Mouse (Mus musculus) erythroblast, embryonic 14.5 days (primary cell): ENCODE measurements around the gene St6galnac3. TPM values are rescaled to one million over a fixed set of nuclear protein-coding genes. Genes with fewer than 3 reads are reported as not detected.

Experiments
- H3K27me3 ChIP-seq: 2 replicates; pipeline ENCODE4 v1.6.1; 2012; ENCODE audit warnings: inconsistent platforms; ENCODE audit not compliant: control insufficient read depth
- H3K36me3 ChIP-seq: 2 replicates; pipeline ENCODE4 v1.6.1; 2012; ENCODE audit warnings: mild to moderate bottlenecking, inconsistent platforms; ENCODE audit not compliant: control insufficient read depth
- H3K4me1 ChIP-seq: 2 replicates; pipeline ENCODE4 v1.6.1; 2012; ENCODE audit warnings: inconsistent platforms; ENCODE audit not compliant: control insufficient read depth
- H3K4me3 ChIP-seq: replicated peaks from 2 replicates; pipeline ENCODE3; 2012; ENCODE audit warnings: moderate library complexity, mild to moderate bottlenecking, inconsistent platforms
- H3K9me3 ChIP-seq: 2 replicates; pipeline ENCODE4 v1.6.1; 2012; ENCODE audit warnings: low read length, inconsistent platforms, mixed read lengths; ENCODE audit not compliant: control insufficient read depth
- GATA1 ChIP-seq: IDR thresholded peaks from 2 replicates; pipeline ENCODE4 v1.6.1; 2012; ENCODE audit warnings: low read length, inconsistent platforms, mixed read lengths
- TAL1 ChIP-seq: IDR thresholded peaks from 3 replicates; pipeline ENCODE4 v1.6.1; 2012; ENCODE audit warnings: low read length, inconsistent platforms, mixed read lengths
- polyA plus RNA-seq: library from polyadenylated mRNA; stranded (reverse); fragments of >175 nt; gene quantifications from 2 replicates; pipeline ENCODE4 v1.2.3, GENCODE M21; 2012

St6galnac3 gene
- polyA plus RNA-seq, 1 experiment: 0.17 TPM

DNA sequence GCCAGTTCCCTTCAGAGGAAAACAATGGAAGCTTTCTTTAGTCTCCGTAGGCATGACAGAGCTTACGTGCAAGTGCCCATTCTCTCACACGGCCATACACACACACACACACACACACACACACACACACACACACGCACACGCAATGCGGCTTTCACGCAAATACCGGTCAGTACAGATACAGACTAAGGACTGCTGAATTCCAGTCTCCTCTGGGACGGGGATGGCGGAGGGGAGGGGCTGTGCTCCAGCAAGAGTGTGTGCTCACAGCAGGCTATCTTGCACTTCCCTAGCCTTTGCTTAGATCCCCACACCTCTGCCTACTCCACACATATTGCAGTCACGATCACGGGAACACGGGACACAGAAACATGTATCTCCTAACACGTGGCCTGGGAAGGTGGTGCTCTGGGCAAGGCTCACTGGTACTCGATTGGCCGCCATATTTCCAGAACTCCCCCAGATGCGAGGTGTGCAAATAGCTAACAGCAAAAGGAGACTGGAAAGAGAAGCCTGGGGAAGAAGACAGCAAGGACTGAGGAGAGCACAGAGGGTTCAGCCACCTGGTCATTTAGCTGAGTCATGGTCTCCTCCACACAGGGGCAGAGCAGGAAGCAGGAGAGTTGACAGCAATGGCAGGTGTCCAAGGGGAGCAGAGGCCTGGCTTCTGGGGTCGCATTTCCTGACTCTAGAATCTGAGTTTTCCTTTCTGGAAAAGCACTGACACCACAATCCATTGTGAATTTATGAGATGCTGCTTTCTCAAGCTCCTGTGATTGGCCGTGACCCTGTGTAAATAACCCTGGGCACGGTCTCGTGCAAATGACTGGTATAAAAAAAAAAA lies 56.3 kb downstream of the St6galnac3 start:
- Histone ChIP-seq H3K4me1 (peaks cover 76% of the 10 kb centered on the region), H3K9me3 (no peaks in the 10 kb centered on the region), H3K4me3 (no peak overlapping the region), H3K36me3 (peaks cover 54% of the 10 kb centered on the region), H3K27me3 (no peaks in the 10 kb centered on the region)
- TF ChIP-seq TAL1 (no peak), GATA1 (no peak)

DNA sequence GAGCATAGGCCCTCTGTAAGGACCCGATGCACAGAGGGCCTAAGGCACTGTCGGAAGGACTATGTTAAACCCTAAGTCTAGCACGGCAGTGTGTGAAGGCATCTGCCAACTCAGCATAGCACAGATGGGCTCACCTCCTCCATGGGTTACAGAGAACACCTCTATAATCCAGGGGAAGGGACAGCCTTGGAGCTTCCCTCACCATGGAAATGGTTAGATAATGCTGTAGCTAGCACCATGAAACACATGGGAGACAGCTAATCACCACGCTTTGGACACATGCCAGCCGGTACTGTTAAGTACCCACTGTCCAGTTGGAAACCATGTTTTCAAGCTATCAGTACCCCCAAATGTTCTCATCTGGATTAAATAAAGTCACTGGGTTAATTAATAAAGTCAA lies 60.3 kb downstream of the St6galnac3 start:
- TF ChIP-seq TAL1 (no peak), GATA1 (no peak)
- Histone ChIP-seq H3K27me3 (no peaks in the 10 kb centered on the region), H3K4me1 (peaks cover 59% of the 10 kb centered on the region), H3K4me3 (no peak overlapping the region), H3K9me3 (no peaks in the 10 kb centered on the region), H3K36me3 (peaks cover 38% of the 10 kb centered on the region)

DNA sequence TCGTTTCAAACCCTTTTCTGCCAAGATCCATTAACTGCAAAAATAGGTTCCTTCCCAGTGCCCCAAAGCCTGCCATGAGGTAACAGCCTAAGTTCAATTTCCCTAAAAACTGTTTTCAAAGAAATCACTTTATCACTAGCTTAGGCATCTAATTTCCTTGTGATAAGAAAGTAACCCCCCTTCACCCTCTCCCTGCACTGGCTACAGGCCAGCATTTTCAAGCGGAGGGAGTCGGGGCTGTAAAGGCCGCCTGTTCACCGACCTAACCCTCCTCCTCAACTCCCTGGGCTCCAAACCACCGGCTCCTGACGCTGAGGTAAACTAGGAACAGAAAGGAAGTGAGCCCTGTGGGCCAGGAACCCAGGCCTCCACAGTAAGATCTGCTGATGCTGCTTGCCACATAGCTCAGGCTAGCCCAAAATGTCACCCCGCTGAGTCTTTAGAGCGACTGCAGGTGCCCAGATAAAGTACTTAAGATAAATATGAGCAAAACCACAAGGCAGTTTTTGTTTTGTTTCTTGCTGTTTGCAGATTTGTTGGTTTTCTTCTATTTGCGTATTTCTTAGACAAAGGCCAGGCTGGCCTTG lies 61.0 kb downstream of the St6galnac3 start:
- H3K4me1 ChIP-seq: peaks cover 57% of the 10 kb centered on the region
- TF ChIP-seq TAL1: no peak
- TF ChIP-seq GATA1: no peak
- peaks cover 41% of the 10 kb centered on the region for H3K36me3 ChIP-seq
- H3K27me3 ChIP-seq: no peaks in the 10 kb centered on the region
- H3K9me3 ChIP-seq: no peaks in the 10 kb centered on the region
- no peak overlapping the region for H3K4me3 ChIP-seq

DNA sequence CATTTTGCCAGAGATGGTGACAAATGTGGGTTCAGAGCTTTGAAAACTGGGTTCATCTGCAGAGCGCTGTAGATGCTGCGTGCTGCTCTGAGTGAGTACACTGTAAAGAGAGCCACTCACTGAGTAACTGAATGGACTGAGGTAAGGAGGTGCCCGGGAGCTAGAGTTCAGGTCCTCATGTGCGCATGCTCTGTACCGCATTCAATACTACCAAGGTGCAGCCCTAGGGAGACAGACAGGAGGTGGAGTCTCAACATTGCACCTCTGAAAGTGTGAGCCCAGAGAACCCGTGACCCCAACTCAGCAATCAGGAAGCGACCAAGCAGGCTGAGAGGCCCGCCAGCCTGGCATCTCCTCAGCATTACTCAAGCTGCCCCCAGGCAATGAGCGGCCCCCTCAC lies 62.2 kb downstream of the St6galnac3 start:
- Histone ChIP-seq H3K36me3 (peaks cover 44% of the 10 kb centered on the region), H3K9me3 (no peaks in the 10 kb centered on the region), H3K4me1 (peaks cover 61% of the 10 kb centered on the region), H3K27me3 (no peaks in the 10 kb centered on the region), H3K4me3 (no peak overlapping the region)
- TF ChIP-seq TAL1 (no peak), GATA1 (no peak)

DNA sequence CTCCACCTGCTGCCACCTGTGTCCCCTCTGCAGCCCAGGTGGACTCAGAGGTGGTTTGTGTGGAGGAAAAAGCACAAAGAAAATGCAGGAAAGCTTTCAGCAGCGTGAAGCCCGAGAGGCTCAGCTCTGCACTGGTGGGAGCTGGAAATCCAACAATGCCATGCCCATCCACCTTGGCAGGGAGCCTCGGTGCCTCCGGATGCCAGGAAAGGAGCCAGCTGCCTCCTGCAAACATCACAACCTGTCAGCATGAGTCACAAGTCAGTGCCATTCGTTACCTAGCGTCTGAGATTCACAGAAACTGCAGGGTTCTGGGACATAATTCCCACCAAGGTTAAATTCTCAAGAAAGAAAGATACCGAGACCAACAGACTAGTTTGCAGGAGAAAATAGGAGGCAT lies 63.0 kb downstream of the St6galnac3 start:
- no peak for TF ChIP-seq GATA1
- TF ChIP-seq TAL1: no peak
- peaks cover 40% of the 10 kb centered on the region for H3K36me3 ChIP-seq

DNA sequence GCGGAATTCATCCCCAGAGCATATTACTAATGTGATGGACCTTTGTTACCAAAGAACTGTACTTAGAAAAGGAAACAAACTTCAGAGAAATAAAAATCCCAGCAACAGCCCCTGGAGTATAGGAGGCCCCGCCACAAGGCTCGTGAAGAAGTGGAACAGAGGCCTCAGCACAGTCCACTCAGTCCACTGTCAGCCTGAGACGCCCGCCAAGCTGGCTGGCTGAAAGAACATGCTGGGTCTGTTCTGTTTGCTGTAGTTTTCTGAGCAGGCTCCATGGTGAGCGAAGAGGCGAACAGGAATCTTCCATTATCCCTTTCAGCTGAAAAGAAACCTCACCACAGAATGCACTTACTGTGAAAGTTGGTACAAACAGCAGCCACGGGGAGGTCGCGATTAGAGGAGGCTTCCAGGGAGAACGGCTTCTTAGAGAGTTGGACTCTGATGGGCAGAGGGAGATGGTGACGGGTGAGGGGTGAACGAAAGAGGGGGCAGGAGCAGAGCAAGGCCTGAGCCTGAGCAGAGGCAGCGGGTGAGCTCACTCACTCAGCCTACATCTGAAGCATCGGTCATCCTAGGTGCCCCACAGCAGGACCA lies 65.3 kb downstream of the St6galnac3 start:
- peaks cover 40% of the 10 kb centered on the region for H3K36me3 ChIP-seq
- no peak for TF ChIP-seq GATA1
- TF ChIP-seq TAL1: no peak
- H3K4me1 ChIP-seq: peaks cover 58% of the 10 kb centered on the region
- no peak overlapping the region for H3K4me3 ChIP-seq
- H3K9me3 ChIP-seq: no peaks in the 10 kb centered on the region
- H3K27me3 ChIP-seq: no peaks in the 10 kb centered on the region

More for the DNA sequence above, 63.0 kb downstream of the St6galnac3 start:
- Histone ChIP-seq H3K27me3 (no peaks in the 10 kb centered on the region), H3K4me3 (no peak overlapping the region), H3K4me1 (peaks cover 59% of the 10 kb centered on the region), H3K9me3 (no peaks in the 10 kb centered on the region)

DNA sequence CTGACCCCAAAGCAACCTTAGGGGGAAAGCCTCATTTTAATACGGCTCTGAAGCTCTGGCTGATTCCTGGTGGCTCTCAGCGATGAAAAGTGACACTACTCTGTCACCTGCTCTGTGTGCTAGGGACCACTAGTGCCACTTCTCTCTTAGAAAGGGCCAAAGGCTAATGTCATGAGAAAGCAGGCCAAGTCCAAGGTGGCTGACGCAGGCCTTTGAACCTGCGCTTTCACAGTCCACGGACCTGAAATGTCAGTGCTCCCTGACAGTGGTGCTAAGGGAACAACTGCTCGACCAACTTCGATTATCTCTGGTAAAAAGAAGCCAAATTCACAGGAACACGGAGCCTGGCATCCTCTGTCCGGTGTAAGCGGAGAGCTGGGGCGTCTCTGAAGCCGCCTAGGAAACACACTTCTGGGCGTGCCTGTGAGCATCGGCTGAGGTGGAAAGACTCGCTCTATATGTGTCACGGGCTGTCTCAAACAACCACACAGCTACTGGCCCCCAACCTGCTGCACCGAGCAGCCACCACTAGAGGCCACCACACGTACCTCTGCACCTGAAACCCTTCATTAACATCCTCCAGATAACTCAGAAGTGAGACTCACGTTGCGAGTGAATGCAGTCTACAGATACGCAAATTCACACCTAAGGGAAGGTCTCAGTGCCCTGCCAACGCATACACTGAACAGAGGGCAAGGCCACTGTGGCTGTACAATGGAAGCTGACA lies 66.8 kb downstream of the St6galnac3 start:
- Histone ChIP-seq H3K36me3 (peaks cover 48% of the 10 kb centered on the region), H3K4me3 (no peak overlapping the region), H3K4me1 (peaks cover 56% of the 10 kb centered on the region), H3K27me3 (no peaks in the 10 kb centered on the region), H3K9me3 (no peaks in the 10 kb centered on the region)
- TF ChIP-seq TAL1 (no peak), GATA1 (no peak)

DNA sequence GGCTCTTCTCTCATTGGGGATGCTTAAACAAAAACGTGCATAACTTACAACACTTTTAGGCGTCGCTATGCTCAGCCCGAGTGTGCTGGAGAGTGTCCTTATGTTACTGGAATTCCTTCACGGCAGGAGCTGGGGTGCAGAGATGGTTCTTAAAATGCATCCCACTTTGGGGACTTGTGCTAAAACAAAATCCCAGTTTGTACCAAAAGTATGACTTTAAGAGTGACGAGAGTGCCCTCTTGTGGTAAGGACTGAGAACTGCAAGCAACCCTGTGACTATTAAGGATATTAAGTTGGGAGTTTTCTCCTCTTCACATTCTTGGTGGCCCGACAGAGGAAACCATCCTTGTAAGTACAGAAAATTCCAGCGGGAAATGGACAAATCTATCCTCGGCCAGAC lies 69.9 kb downstream of the St6galnac3 start:
- peaks cover 47% of the 10 kb centered on the region for H3K36me3 ChIP-seq

DNA sequence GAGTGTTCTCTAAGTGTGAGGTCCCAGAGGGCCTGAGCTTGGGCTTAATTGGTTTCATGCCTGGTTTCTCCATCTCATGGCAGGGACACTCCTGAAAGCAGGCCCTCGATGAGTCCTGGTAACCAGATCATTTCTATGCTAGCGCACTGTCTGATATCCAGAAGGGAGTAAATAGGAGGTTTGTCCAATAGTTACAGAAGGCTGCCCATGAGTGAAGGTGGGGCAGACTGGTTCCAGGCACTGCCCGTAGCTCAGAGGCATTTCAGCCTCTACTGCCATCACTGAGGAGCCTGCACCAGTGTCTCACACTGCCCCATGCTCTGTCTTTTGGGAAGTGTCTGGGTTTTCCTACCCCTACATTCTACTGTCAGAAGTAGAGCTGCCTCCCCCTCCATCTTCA lies 72.1 kb downstream of the St6galnac3 start:
- H3K9me3 ChIP-seq: no peaks in the 10 kb centered on the region
- peaks cover 26% of the 10 kb centered on the region for H3K4me1 ChIP-seq
- peaks cover 39% of the 10 kb centered on the region for H3K36me3 ChIP-seq
- H3K27me3 ChIP-seq: no peaks in the 10 kb centered on the region
- TF ChIP-seq TAL1: no peak
- TF ChIP-seq GATA1: no peak
- H3K4me3 ChIP-seq: no peak overlapping the region

More for the DNA sequence above, 69.9 kb downstream of the St6galnac3 start:
- Histone ChIP-seq H3K4me1 (peaks cover 44% of the 10 kb centered on the region), H3K27me3 (no peaks in the 10 kb centered on the region), H3K4me3 (no peak overlapping the region), H3K9me3 (no peaks in the 10 kb centered on the region)
- TF ChIP-seq TAL1 (no peak), GATA1 (no peak)
